Mouse (Mus musculus) induced T-regulatory cell, adult 2 months (primary cell): ENCODE results near the gene Echdc3.

Source experiments
- DNase-seq: peaks from one replicate; pipeline ENCODE4 v3.0.0-alpha.2; 2012; ENCODE audit warnings: low read depth

Gene Echdc3

DNA sequence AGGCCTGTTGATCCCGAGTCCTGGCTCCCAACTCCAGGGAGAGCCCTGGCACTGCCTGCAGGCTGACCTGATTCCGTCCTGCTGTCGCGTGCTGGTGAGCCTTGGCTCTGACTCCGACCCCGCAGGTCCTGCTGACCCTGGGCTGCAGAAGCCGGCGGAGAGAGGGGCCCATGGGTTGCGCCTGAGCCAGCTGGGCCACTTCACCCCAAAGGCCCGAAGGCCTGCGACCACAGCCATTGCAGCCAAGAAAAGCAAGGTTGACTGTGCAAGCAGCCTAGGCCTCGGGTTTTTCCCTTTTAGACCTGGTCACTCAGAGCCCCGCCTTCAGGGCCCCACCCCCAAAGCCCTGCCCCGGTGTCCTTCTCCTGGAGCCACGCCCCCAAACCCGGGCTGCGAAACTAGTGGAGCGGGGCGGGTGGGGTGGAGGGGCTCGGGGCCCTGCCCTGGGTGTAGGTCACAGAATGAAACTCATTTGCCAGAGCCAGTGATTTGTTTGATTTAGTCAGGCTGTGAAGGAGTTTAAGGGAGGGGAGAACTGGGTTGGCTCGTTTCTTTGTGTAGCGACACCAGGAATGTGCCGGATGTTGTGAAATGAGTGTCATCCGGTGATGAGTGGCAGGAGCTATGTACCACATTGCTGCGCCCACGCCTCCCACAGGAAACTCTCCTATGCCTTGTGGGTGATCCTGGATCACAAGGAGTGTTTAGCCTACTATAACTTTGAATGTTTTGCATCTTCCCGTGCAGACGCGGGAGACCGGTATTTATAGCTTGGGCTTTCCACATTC lies at the start of gene Echdc3:
Gene Echdc3 (minus strand): TSS at position 310 of the 788 bp plus-strand sequence.
- peak; percentile 82 for DNase-seq

DNA sequence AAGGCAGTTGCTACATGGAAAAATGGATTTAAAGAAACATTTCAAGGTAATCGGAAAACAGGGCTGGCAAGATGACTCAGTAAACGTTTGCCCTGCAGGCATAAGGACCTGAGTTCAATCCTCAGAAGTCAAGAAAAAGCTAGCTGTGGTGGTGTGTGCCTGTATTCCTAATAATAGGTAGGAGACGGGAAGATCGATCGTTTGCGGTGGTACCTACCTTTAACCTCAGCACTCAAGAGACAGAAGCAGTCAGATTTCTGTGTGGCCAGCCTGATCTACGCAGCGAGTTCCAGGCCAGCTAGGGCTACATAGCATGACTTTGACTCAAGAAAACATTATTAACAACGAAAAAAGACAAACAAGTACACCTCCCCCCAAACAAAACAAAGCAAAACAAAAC lies 48.9 kb upstream of the Echdc3 start:
- no peak for DNase-seq

GRCm38 (mm10) chr2:6261201-6261672 lies 48.4 kb upstream of the Echdc3 start:
- DNase-seq, result no peak

DNA sequence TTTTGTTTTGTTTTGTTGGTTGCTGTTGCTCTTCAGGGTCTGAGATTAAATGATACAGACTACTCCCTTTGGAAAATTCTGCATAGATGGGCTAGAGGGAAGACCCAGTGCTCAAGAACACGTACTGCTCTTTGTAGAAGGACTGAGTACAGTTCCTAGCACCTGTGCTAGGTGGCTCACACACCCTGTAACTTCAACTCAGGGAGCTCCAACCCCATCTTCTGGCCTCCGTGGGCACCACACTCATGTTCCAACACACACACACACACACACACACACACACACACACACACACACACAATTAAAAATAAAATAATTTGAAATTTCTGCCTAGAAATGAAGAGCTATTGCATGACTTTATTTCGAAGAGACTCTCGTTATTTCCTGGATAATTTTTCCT lies 47.8 kb upstream of the Echdc3 start:
- DNase-seq, result no peak

DNA sequence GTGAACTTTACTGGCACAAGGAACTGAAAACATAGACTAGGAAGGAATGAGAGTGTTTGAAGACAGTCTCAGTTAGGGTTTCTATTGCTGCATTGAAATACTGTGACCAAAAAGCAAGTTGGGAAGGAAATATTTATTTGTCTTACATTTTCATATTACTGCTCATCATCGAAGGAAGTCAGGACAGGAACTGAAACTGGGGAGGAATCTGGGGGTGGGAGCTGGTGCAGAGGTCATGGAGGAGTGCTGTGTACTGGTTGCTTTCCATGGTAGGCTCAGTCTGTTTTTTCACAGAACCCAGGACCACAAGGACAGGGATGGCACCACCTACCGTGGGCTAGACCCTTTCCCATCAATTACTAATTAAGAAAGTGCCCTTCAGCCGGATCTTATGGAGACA lies 46.3 kb upstream of the Echdc3 start:
- no peak for DNase-seq

- DNase-seq, result no peak
These were observed 45.2 kb upstream of the Echdc3 start for GRCm38 (mm10) chr2:6258026-6258425.

- no peak for DNase-seq
These were observed 44.3 kb upstream of the Echdc3 start for GRCm38 (mm10) chr2:6257146-6257545.

DNA sequence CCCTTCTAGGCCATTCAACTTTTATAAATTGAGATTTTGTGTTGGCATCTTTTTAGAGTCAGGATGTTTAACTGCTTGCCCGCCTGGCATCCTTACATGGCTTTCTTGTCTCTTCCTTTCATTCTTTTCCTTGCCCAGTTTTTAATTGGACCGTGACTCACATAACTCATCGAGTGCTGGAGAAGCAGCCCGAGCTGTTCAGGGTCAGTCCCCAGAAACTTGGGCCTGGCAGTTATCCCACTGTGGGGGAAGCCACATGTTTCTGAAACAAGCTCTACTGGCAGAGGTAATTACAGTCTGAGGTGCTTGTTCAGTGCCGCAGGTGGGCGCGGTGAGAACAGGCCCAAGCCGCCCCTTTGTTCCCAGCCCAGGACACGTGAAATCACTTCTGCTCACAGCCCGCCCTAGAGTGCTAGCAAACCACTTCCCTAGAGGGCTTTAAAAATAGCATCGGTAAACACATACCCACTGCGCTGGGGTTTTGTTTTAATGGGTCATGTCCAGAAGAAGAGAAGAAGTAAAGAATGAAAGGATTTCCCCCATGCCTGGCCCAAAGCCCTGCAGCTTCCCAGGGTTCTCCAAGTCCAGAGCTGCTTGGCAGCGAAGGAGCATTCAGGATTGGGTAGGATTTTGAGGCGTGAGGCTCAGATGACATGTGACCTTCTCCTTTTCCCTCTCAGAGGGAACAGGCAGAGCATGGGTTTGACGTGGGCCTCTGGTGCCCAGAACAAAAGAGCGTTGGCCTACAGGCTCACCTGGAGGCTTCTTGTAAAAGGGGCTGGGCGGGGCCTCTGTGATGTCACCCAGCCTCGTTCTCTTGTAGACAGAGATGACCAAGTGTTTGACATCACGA lies 43.4 kb upstream of the Echdc3 start:
- DNase-seq, result peak; percentile 21

DNA sequence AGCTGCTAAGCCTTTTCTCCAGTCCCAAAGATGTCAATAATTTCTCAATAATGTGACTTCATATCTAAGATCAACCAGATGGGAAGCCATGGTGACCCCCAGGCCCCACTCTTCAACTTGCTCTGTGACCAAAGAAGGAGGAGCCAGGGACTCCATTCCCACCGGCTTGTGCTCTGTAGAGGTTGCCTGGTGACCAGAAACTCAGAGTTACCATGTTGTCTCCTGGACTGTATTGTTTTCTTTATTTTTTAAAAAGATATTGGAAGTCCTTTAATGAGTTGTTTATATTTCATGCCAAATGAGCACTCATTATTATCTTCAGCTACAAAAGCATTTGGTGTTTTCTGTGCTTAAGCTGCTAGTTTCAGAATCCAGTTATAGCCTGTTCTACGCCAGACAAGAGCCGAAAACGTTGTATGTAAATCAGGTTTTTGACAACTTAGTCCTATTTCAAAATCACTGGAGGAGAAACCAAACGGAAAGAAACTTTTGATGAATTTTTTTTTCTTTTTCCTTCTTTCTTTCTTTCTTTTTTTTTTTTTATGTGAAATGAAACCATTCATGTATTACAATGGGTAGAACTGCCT lies 42.7 kb upstream of the Echdc3 start:
- no peak for DNase-seq

DNA sequence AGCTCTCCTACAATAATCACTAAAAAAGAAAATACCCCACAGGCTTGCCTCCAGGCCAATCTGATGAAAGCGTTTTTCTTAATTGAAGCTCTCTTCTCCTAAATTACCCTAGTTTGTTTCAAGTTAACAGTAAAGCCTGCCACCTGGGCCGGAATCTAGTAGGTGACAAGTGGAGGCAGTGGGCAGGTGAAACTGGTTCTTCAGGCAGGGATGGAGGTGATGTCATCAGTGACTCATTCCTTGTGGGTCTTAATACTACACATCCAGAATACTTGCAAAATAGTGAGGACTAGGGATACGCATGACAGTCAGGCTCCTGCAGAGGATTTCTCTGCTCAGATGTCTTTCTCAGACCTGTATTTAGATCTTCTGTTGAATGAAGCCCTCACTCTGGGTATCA lies 39.7 kb upstream of the Echdc3 start:
- no peak for DNase-seq

GRCm38 (mm10) chr2:6251076-6251496 lies 38.3 kb upstream of the Echdc3 start:
- DNase-seq, result no peak

DNA sequence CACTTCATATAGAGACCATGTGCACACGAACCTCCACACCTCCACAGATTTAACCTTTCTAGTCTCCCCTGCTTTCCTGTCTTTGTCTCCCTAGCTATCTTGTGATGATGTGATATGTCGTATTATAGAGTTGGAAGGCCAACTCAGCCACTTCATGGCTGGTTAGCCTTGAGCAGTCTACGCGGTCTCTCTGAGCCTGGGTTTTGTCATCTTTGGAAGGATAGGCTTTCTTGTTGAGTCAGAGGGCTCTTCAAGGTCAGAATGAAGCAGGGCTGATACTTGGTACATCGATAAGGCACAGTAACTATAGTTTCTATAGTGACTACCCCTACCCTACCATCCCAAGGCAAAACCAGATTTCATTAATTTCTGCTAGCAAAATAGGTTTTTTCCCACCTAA lies 28.6 kb upstream of the Echdc3 start:
- no peak for DNase-seq

DNA sequence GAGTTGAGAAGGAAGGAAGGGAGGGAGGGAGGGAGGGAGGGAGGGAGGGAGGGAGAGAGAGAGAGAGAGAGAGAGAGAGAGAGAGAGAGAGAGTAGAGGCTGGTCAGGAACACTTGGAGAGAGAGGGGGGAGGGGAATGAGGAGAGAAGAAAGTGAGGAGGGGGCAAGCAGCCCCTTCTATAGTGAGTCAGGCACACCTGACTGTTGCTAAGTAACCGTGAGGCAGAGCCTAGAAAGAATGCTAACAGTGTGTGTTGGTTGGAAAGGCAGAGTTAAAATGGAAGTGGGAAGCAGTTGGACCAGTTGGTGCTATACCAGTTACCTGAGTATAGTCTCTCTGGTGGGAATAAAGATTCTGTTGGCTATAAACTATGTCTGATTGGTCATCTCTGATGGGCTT lies 27.2 kb upstream of the Echdc3 start:
- DNase-seq, result no peak

GRCm38 (mm10) chr2:6239333-6239732 lies 26.5 kb upstream of the Echdc3 start:
- no peak for DNase-seq

DNA sequence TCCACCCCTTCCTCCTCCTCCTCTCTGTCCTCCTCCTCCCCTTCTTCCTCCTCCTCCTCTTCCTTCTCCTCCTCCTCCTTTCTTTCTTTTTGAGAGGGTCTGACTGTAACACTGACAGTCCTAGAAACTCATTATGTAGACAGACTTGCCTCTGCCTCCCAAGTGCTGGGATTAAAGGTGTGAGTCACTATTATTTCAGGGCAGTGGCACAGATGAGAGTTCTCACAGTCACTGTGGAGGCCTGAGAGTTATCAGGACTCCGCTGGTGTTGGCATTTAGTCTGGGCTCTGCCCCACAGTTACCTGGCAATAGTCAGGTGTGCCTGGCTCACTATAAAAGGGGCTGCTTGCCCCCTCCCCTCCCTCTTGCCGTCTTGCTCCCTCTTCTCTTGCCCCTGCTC lies 25.8 kb upstream of the Echdc3 start:
- DNase-seq, result no peak

DNA sequence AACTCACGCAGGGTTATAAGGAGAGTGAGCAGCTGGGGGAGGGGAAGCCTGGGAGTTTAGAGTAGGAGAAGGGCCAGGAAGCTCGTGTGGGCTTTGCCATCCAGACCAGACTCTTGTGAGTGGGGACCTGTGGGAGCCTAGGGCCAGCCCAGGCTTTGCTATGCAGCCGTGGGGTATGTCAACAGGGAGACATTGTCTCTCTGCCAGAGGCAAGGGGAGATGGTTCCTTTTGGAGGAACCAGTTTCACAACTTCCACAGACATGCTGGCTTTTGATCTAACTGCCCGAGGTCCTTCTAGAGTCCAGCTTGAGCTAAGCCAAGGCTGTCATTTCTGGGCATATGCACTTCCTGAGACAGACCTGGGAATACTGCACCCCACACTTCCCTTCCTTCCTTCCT lies 25.4 kb upstream of the Echdc3 start:
- no peak for DNase-seq

GRCm38 (mm10) chr2:6233353-6233752 lies 20.5 kb upstream of the Echdc3 start:
- DNase-seq, result no peak

DNA sequence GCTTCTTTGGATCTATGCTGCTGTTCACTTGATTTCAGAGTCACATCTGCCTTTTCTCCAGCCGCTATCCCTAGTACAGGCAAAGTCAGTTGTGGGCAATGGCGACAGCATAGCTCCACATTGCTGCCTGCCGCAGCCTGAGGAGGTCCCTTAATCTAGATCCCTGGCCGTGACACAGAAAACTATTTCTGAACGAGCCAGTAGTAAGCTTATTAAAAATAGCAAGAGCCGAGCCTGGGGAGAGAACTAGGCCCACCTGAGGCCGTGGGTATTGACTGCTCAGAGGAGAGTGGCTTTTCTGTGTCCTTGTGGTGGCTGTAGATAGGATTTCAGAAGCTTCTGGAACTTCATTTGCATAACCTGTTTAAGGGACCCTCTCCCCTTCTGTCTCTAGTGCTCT lies 19.9 kb upstream of the Echdc3 start:
- DNase-seq, result no peak

GRCm38 (mm10) chr2:6230865-6231264 lies 18.0 kb upstream of the Echdc3 start:
- no peak for DNase-seq

DNA sequence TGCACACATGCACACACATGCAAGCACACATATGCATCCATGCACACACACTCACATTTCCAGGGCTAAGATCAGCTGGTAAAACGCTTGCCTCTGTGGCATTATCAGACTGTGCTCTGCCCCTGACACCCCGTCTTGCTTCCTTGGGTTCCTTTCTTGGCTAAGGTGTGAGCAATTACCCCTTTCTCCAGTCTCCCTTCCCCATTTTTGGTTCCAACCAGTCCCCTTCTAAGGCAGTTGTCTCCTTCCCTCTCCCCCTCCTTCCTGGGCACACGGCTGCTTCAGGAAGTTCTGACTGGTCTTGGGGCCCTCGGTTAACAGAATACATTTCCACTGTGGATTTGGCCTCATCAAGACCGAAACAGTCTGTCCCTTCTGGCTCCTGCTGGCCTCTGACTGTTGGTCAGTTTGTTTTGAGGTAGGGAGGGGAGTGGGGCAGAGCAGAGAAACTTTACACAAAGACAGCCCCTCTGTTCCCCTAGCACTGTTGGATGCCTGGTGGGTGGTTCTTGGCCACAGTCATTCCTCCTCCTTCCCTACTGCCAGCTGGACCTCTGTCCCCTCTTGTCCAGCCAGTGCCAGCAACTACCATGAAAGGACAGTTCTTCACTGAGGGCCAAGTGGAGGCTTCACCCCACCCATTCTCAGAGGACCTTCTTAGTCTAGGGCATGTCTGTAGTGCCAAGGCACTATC lies 16.9 kb upstream of the Echdc3 start:
- no peak for DNase-seq

DNA sequence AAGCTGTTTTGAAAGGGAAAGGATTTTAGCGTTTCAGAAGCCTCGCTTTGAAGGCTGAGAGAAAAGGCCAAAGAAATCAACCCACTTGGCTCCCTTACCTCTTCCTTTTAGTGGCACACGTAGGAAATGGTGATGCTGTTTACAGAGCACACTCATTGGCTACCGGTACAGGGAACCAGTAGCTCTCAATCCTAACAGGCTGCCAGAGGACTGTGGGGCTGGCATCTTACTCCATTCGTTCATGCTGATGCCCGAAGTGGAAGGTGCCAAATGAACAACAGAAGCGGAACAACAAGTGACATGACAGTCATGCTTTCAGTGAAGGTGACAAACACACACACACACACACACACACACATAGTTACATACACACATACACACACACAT lies 14.2 kb upstream of the Echdc3 start:
- no peak for DNase-seq

DNA sequence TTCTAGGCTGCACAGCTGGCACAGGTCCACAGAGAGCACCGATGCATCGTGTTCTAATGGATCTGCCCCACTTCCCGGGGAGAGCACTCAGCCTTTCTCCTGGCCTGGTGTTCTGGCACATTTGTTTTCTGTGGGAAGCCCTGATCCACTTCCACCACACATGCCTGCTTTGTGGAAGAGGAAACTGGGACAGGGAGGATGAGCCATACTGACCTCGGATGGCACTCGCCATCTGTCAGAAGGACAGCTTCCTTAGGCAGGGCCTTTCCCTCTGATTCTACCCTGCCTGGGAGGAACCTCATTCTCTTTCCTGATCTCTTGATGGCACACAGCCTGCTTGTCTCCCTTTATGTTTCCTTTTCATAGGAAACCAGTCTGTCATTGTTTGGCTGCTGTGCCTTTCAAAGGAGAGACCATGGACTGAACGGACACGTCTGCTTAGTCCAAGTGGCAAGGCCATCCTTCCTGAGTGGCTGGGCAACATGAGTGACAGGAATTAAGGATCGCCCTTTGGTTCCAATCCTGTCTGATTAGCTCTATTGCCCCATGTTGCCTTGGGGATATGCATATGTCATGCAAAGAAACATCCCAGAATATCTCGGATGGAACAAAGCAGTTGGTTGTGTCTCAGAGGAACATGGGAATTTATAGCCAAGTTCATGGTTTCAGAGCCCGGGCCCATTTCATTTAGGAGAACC lies 13.7 kb upstream of the Echdc3 start:
- DNase-seq, result no peak
